Mouse (Mus musculus) retina, adult 2 months (tissue): Measurements from ENCODE around the gene Ptf1a.

Source experiments
- DNase-seq: peaks from one replicate; pipeline ENCODE4 v3.0.0-alpha.2; 2012; ENCODE audit warnings: low read depth, low spot score

Gene Ptf1a

DNA sequence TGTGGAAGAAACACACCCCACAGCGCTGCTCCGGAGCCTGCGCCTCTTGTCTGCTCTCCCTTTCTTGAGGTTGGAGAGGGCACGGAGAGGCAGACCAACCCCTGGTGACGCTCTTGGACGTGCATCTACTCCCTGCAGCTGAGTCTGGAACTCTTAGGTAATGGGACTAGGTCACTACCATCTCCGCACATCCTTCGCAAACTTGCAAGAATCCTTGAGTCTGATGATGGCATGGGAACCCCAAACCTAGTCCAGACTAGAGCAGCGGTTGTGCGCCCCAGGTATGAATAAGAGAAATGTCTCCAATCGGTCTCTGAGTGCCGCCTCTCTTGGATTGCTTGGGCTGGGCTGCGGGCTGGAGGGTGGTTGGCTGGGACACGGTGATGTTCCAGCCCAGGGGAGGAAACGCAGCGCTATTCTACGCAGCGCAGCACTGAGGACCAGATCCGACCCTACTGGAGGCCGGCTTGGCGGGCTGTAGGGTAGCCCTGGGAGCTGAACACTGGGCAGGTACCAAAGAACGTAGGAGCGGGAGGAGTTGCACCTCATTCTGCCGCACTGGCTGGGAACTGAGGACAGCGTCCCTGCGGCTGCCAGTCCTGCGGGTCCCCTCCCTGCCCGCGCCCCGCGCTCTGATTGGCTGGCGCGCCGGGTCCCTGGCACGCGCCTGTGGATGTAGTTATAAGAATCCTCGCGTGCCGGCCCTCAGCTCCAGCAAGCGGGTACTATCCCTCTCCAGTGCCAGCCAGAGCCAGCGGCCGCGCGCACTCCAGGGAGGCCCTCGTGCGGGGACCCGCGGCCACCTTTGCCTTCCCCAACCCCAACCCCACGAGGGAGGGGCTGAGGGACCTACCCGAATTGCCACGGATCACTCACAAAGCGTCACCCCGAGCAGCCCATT lies at the start of gene Ptf1a:
Gene Ptf1a, plus strand, starts transcription at position 733 of the 901 bp plus-strand sequence.
- DNase-seq: no peak

DNA sequence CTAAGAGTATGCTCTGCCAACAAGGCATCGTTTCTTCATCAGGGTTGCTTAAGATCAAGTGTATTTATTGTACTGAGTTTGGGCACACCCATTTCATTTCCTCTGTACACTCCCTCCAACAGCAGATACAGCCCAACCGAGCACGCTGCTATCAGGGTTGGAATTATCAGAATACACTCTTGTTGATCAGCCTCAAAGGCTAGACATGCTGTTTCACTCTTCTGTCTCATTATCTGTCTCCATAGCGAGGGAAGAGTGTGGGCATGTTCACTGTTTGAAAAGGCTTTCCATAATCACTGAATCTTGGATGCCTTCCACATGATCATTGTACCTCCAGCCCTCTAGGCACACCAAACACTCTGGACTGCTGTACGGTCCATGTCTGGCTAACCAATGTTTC lies 40.1 kb upstream of the Ptf1a start:
- DNase-seq: no peak

DNA sequence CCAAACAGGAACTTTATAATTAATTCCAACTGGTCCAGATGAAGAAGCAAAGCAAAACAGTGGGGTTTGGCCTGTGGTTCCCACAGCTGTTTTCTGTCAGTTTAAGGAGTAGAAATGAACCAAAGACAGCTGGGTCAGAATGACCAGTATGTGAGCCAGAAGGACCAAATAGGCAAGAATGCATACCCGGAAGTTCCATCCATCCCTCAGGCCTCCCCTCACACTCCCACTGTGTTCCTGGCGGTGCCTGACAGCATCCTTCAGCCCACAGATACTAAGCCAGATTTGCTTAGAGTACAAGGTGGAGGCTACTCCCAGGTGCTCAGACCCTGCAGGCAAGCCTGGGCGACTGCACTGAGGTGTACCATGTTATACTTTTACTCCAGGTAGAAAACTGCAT lies 38.9 kb upstream of the Ptf1a start:
- DNase-seq: no peak

DNA sequence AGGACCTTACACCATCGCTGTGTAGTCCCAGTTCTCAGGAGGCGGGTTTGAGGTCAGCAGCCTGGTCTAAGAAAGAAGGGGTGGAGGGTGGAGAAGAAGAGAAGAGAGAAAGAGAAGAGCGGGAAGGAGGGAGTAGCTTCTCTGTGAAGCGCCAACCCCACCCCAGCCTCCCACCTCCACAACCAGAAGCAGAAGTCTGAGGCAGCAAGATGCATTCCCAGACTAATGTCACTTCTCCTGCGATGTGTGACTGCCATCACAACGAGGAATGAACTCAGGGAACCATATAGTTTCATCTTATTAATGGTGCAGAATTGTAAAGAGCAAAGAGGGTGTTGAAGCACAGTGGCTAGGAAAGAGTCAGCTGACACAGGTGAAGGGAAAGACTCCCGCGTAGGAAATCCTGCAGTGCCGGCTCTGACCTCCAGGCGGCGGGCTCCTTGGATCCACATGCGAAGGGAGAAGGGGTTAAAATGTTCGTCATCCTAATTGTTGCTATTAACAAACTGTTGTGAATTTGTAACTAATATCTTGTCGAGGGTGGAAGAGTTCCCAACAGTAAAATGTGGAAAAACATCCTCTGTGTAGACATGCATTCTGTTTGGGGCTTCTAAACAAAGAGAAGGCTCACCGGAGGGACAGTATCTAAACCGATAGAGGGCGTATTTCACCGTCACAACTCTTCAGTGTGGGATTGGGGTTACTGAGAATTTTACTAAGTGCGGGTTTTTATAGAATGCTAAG lies 31.1 kb upstream of the Ptf1a start:
- peak; percentile 20 for DNase-seq

DNA sequence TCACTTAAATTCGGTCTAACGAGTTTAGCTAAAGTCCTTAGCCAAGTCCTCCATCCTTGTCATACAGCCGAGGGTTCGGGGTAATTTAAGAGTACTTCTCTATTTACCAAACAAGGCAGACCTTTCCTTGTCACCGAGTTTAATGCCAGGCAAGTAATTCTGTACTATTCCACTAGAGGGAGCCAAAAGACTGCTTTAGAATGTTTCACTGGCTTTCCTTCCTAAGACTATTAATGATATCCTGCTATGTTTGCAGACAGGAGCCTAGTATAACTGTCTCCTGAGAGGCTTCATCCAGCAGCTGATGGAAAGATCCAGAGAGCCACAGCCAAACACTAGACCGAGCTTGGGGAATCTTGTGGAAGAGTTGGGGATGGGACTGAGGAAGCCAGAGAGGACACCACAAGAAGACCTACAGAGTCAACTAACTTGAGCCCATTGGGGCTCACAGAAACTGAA lies 30.4 kb upstream of the Ptf1a start:
- peak; percentile 62 for DNase-seq

DNA sequence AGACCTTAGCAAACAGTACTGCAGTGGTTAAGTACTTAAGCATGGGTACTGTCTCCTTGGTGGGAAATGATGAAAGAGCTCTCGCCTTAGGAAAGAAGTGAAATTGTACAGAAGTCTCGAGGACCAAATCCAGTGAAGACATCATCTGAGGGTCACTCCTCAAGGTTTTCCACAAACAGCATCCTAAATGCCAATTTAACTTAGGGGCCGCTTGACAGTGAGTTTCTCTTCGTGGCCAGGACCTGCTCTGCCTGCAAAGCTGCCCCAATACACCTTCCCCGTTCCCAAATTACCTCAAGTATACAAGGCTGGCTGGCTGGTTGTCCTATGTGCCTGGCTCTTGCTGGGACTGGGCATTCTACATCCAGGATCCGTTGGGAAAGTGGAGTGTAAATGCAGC lies 29.4 kb upstream of the Ptf1a start:
- DNase-seq: no peak

DNA sequence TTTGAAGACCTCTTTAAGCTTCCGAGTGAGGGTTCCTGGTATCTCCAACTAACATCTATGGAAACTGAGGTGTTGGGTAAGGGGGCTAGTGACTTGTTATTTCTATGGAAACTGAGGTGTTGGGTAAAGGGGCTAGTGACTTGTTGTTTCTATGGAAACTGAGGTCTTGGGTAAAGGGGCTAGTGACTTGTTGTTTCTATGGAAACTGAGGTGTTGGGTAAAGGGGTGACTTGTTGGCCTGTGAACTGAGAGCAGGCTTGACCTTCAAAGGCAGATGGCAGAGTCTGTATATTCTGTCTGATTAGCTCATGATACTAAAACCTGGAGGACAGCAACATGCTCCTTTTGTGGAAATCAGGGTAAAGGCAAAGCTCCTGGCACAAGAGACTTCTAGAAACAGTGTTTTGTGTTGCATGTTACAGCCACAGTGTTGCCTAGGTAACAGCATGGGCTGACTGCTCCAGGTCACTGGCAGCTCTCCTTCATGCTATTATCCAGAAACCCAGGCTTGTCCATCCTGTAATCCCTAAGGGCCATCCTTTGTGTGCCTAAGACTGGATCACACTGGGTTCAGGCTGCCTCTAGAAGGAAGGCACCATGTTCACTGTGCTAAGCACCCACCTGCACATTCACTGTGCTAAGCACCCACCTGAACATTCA lies 25.6 kb upstream of the Ptf1a start:
- DNase-seq: no peak

DNA sequence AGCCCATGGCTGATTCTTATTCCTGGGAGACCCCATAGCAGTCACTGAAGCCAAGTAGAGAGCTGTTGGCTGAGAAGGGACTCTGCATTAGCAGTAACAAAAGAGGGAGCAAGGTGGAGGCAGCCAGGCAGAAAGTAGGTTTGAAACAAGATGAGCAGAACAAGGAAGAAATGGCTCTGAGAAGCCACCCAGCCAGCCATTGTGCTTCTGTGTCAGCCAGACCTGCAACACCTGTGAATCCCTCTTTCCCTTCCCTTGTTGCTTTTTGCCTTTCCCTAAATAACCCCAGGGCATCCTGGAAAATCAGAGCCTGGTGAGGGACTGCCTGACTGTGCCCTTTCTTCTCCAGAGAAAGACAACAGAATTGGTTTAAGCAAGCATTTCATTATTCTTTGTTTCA lies 23.2 kb upstream of the Ptf1a start:
- DNase-seq: no peak

DNA sequence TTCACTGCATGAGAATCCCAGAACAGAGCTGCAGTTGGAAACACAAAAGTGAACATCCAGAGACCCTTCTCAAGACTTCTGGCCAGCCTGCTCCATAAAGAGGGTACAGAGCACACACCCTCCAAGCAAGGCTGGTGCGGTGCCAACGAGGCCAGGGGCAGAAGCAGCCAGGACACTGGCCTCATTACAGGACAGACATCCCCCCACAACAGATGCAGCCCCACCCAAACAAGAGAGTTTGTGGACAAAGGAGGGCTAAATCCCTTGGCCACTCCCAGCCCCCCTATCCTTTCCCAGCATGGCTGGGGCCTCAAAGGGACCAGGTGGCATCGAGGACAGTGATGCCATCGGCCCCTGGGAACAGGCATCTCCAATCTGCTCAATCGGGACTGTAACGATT lies 22.4 kb upstream of the Ptf1a start:
- DNase-seq: no peak

DNA sequence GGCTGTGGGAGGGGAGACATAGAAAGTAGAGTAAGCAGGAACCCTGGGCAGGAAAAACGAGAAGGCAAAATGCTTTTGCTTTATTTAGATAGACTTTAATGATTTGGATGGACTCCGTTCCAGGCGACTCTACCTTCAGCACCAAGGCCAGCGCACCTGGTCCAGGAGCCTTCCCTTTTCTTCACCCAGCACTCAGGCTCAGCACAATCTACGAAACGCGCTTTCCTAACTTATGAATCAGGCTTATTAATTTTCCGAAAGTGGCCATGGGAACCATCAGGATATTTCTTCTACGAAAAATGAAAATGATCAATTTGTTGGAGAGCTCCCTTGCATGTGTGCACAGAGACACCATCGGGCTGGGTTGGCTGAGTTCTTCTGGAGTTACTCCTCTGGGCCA lies 16.4 kb upstream of the Ptf1a start:
- no peak for DNase-seq

DNA sequence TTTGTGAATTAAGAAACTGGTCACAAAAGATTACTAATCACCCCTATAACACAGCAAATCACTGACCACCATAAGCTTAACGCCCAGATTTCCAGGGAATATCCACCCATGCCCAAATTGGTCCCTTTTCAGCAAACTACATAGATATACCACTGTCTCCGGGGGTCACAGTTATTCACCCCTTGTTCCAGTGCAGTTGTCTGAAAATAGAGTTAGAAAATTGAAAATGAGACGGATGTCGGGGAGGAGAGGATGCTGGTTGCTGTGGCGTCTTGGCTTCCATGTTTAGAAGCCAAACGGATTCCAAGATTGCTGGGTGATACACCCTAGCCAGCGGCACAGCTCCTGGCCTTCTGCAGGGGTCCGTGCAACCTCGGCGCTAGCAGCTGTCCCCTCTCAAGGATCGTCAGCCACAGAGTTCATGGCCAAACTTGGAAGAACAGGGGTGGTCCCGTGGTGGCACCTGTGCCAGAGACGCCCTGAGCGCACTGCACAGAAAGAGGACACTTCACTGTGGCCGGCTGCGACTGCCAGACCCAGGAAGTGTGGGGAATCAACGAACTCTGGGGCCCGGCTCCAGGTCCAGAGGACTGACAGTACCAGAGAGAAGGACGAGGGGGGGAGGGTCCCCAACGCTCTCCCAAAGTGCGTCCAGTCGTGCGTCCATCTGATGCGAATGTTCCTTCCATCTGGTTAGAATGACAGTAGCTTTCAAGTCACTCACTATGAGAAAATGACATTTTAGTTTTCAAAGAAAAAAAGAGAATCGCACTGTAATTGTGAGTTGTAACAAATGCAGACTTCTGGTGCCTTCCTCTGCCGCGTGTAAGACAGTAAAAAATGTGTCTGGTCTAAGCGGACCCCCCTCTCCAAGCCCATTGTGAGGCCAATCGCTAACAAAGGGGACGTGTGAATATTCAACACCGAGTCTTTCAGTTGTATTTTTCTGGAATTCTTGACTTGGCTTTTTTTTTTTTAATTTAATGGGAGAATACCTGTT lies 15.5 kb upstream of the Ptf1a start:
- no peak for DNase-seq

DNA sequence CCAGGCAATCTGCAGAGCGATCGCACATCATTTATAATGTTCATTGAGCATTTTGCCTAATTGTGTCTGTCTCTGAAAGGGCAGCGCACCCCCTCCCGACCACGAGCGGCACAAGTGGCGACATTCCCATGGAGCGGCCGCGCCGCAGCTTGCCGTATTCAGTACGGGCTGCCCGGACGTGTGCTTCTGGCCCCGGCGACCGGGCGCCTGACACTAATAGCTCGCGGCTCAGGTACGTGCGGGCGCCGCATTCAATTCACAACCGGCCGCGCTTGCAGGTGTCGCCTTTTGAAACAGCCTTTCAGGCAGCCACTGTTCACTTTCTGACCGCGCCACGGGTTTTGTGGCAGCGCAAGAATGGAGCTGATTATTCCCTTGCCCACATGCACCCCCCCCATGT lies 14.7 kb upstream of the Ptf1a start:
- DNase-seq: no peak

DNA sequence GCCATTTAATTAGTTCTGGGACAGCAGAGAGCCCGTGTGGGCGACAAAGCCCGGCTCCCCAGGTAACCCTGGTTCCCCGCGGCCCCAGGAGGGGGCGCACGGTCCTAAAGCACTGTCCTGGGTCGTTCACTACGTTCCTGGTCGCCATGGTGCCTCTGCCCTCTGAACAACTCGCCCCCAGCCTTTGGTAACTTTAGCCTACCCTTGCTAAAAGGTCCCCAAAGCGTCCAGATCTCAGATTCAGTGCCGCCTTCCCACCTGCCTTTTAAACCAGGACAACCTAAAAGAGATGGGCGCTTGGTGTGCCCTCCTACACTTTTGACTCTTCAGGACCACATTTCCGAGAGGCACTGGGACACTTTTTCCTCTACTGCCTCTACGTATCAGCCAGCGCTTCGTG lies 14.3 kb upstream of the Ptf1a start:
- DNase-seq: no peak

DNA sequence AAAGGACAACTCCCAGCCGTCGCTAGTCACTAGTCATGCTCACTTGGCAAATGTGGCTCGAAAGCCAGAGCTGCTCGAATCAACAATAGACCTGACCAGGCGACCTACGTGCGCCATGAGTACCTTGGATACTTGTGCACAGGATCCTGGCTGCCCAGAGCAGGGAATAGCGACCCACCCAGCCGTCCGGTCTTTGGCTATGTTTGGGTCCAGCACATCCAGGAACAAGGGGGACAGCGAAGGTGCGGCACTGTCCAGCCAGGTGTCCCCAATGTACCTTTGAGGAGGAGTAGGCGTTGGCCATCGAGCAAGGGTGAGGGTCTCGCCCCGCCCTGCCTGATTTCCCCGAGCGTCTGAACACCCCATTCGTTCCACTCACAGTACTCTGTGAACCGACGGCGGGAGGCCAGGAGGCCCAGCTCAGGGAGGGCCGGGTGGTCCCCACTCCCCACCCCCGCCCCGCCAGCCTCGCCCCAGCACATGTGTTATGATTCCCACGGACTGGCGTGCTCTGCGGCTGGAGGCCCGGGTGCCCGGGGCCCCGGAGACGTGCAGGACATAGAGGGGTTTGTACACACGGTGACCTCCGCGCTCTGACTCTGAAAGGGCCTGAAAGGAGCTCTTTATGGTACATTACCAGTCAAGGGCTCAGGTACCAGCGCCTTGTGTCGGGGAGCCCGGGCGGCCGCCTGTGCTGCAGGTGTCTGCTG lies 13.7 kb upstream of the Ptf1a start:
- no peak for DNase-seq

DNA sequence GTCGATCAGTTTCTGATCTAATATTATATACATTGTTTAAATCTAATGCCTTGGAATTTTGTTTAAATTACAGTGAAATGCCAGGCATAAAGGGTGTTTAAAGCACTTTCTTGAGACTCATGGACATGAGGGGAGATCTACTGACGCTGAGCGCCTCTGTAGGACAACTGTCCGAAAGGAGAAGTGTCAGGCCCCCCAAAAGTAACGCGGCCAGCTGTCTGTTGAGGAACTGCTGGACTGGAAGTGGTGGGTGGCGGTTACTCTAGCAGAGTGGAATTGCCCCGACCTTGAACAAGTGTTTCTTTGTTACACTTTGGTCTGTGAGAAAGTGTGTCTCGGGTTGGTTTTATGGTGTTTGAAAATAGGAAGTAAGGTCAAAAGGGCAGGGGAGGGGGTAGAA lies 1.1 kb upstream of the Ptf1a start:
- no peak for DNase-seq

DNA sequence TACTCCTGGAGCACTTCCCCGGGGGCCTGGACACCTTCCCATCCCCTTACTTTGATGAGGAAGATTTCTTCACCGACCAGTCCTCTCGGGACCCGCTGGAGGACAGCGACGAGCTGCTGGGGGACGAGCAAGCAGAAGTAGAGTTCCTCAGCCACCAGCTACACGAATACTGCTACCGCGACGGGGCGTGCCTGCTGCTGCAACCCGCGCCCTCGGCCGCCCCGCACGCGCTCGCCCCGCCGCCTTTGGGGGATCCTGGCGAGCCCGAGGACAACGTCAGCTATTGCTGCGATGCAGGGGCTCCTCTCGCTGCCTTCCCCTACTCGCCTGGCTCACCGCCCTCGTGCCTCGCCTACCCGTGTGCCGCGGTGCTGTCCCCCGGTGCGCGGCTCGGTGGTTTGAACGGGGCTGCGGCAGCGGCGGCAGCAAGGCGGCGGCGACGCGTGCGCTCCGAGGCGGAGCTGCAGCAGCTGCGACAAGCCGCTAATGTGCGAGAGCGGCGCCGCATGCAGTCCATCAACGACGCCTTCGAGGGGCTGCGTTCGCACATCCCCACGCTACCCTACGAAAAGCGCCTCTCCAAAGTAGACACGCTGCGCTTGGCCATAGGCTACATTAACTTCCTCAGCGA lies 523 bp downstream of the Ptf1a start:
- DNase-seq: no peak

DNA sequence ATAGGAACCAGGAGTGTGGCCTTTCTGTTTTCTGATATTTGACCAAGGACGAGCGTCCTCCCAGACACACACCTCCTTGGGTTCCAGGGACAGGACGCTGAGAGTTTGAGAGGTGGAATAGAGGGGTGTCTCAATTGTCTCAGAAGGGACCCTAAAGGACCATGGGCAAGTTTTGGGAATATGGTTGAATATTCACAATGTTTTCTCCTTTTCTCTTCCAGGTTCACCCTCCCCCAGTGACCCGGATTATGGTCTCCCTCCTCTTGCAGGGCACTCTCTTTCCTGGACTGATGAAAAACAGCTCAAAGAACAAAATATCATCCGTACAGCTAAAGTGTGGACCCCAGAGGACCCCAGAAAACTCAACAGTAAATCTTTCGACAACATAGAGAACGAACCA lies 1.3 kb downstream of the Ptf1a start:
- no peak for DNase-seq

DNA sequence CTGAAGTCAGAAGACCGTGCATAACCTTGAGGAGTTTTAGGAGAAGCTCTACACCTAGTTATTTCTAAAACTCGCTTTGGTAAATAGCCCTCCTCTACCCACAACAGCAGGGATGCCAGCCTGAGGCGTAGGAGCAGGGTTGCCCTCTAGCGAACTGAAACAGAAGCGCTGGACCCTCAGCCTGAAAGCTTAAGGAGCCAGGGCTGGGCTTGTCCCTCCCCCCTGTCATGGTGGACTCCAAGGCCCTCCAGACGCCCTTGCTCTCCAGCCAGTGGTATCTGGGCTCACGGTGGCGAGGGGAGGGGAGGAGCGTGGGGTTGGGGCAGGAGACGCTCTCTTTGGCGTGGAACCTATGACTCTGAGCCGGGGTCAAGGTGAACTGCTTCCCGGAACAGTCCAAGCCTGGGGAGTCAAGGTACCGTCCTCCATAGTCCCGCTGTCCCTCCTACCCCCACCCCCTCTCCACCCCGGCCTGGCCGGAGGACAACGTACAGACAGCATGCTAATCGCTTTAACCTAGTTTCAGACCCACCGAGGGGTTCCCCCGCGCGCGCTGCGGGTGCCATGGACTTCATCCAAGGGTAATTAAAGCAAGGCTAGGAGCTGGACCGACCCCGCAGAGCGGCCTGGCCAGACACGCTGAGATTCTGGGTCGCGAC lies 2.7 kb downstream of the Ptf1a start:
- DNase-seq: no peak

DNA sequence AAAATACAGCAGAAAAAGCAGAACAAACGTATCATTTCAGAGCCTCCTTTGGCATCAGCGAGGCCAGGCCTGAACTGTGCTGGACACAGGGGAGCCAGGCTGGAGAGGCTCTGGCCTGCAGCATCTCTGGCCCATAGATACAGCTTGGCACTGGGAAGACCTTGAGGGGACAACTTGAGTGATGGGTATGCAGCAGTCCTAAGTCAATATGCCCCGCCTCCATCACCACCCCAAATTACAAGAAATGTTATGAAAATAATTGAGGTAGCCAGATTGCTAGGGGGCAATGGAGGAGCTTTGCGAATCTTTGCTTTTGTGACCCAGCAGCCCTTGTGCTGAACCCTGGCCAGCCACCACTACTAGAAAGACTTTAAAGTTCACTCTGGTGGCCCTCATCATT lies 3.8 kb downstream of the Ptf1a start:
- DNase-seq: no peak
